Mouse (Mus musculus) intestine, postnatal 0 days (tissue): ENCODE measurements around the gene Adgrl2. TPM values are rescaled to one million over a fixed set of nuclear protein-coding genes. Genes with fewer than 3 reads are reported as not detected.

Source experiments
- ATAC-seq: fragments of 200-750 bp; cut with Nextera tagmentation; 2 replicates; pipeline ENCODE4 v1.8.0; 2017; ENCODE audit warnings: mild to moderate bottlenecking, moderate TSS enrichment, moderate library complexity
- H3K27ac ChIP-seq: fragments of 300-500 bp; sonication (generic); 2 replicates; pipeline ENCODE4 v1.5.1; 2014; ENCODE audit warnings: mild to moderate bottlenecking, low read depth, low read length, moderate library complexity
- H3K27me3 ChIP-seq: fragments of 300-500 bp; sonication (generic); replicated peaks from 2 replicates; pipeline ENCODE4 v1.6.1; 2014; ENCODE audit warnings: low read length, mixed read lengths; ENCODE audit not compliant: control insufficient read depth, insufficient read depth
- H3K36me3 ChIP-seq: fragments of 300-500 bp; sonication (generic); 2 replicates; pipeline ENCODE4 v1.6.1; 2014; ENCODE audit warnings: mild to moderate bottlenecking, moderate library complexity; ENCODE audit not compliant: control insufficient read depth, insufficient read depth
- H3K4me1 ChIP-seq: fragments of 300-500 bp; sonication (generic); replicated peaks from 2 replicates; pipeline ENCODE4 v1.6.1; 2014; ENCODE audit warnings: antibody characterized with exemption, low read length, mixed read lengths; ENCODE audit not compliant: control insufficient read depth, insufficient read depth
- H3K4me2 ChIP-seq: fragments of 300-500 bp; sonication (generic); replicated peaks from 2 replicates; pipeline ENCODE4 v1.6.1; 2014; ENCODE audit warnings: low read depth, mild to moderate bottlenecking, moderate library complexity
- H3K4me3 ChIP-seq: fragments of 300-500 bp; sonication (generic); 2 replicates; pipeline ENCODE4 v1.5.1; 2014; ENCODE audit warnings: low read depth, low read length
- H3K9ac ChIP-seq: fragments of 300-500 bp; sonication (generic); 2 replicates; pipeline ENCODE4 v1.6.1; 2014; ENCODE audit warnings: mild to moderate bottlenecking, low read depth, low read length
- H3K9me3 ChIP-seq: fragments of 300-500 bp; sonication (generic); 2 replicates; pipeline ENCODE4 v1.6.1; 2016; ENCODE audit warnings: mixed run types; ENCODE audit not compliant: control insufficient read depth
- CTCF ChIP-seq: sonication (generic); IDR thresholded peaks from 2 replicates; pipeline ENCODE4 v1.5.1; 2016; ENCODE audit warnings: low read depth, mild to moderate bottlenecking, control low read depth, antibody characterized with exemption, moderate library complexity
- WGBS: fragments of 180-500 bp; shearing (Covaris S2); extraction: QIAGEN DNeasy Blood & Tissue Kit; methylation state at CpG from one replicate; pipeline ENCODE4 v1.1.7; 2014; 5-methylcytosine and 5-hydroxymethylcytosine counted together
- polyA plus RNA-seq: library from polyadenylated mRNA; unstranded; fragments of >200 nt; fragmentation: Nextera tagmentation; extraction: Ambion mirVana; gene quantifications from 2 replicates; pipeline ENCODE4 v1.2.1, GENCODE M21; 2015

Gene Adgrl2
- polyA plus RNA-seq, 1 experiment from 2014 or later = 20.4 TPM

DNA sequence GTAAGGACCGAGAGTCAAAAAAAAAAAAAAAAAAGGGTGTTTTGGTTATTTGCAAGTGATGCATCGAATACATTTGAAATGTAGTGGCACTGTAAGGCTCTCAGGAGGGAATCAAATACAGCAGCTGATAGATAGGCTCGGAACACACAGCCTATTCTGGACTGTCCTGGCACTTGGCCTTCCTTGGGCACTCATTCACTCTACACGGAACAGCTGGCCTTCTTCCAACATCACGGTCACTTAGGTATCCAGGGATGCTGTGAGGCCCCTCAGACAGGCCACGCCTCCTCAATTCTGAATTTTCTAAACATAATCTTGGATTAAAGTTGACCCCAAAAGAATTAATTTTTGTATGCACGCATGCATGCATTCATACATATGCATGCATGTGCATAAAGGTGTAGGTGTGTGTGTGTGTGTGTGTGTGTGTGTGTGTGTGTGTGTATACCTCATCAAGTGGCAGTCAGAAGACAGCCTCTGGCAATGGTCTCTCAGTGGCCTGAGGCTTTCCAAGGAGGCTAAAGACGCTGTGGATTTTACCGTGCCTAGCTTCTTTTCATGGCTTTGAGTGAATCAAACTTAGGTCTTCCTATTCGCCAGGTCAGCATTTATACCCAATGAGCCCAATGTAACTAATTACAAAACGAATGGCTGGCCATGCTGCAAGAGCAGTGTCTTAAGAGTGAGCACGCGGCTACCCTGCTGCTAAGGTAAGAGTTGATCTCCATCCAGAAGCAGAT lies 152.1 kb downstream of the Adgrl2 start:
- Histone ChIP-seq H3K4me3 (no peak overlapping the region), H3K4me1 (no peaks in the 10 kb centered on the region), H3K4me2 (no peak overlapping the region), H3K9ac (no peak overlapping the region), H3K9me3 (no peaks in the 10 kb centered on the region), H3K27me3 (no peaks in the 10 kb centered on the region), H3K27ac (no peak overlapping the region), H3K36me3 (peaks cover 47% of the 10 kb centered on the region)
- 88% methylated on average over 13 of the region's 13 CpGs for WGBS
- no peak for TF ChIP-seq CTCF
- ATAC-seq = no peak

DNA sequence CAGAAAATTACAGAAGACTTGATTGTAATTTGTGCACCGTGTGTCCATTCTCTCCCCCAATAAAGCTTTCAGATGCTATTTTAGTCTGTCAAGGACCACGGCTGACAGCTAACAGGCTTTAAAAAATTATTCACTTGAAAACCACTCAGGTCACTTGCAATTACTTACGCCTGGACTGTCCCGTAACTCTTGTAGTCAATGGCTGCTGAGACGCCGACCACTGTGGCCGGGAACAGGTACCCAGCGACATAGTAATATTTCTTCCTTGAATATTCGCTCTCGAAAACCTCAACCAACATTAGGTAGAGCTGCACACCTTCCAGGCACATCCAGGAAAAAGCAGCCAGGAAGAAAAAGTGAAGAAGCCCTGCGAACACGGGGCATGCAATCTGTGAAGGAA lies 155.2 kb downstream of the Adgrl2 start:
- Histone ChIP-seq H3K4me2 (no peak overlapping the region), H3K9ac (no peak overlapping the region), H3K4me3 (no peak overlapping the region), H3K36me3 (peaks cover 55% of the 10 kb centered on the region), H3K27ac (no peak overlapping the region), H3K4me1 (no peaks in the 10 kb centered on the region), H3K9me3 (no peaks in the 10 kb centered on the region), H3K27me3 (no peaks in the 10 kb centered on the region)
- no peak for ATAC-seq
- WGBS = 93% methylated on average over 12 of the region's 12 CpGs
- no peak for TF ChIP-seq CTCF

DNA sequence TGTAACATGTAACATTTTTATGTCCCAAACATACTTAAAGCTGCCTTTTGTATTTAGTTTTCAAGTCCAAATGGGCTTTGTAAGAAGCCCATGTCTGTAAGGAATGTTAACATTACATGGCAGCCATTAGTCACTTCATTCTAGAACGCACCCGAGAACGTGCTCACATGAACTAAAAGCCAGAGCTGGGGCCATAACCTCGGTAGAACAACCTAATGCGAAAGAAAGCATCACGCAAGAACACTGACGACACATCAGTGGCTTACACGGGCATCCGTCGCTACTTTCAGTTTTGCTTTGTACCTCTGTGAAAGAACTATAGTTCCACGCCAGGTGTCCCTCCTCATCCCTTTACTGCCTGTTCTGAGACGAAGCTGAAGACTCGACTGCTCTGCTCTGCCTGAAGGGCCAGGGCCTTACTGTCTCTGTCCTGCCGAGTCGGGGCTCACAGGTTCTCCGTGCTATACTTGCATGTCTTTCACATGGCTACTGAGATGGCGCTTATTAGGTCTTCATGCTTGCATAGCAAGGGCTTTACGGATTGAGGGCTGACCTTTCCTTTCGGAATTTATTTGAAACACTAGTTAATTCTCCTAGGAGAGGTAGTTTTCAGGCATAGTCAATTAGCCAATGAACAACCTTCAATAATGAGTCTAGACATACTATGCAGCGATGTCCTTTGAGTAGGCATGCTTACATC lies 157.1 kb downstream of the Adgrl2 start:
- ATAC-seq = no peak
- H3K27me3 ChIP-seq = no peaks in the 10 kb centered on the region
- TF ChIP-seq CTCF = no peak
- no peak overlapping the region for H3K9ac ChIP-seq
- H3K4me3 ChIP-seq = no peak overlapping the region
- H3K4me2 ChIP-seq = no peak overlapping the region
- WGBS = 91% methylated on average over 20 of the region's 20 CpGs
- H3K36me3 ChIP-seq = peaks cover 52% of the 10 kb centered on the region
- no peaks in the 10 kb centered on the region for H3K9me3 ChIP-seq
- no peaks in the 10 kb centered on the region for H3K4me1 ChIP-seq
- H3K27ac ChIP-seq = no peak overlapping the region

DNA sequence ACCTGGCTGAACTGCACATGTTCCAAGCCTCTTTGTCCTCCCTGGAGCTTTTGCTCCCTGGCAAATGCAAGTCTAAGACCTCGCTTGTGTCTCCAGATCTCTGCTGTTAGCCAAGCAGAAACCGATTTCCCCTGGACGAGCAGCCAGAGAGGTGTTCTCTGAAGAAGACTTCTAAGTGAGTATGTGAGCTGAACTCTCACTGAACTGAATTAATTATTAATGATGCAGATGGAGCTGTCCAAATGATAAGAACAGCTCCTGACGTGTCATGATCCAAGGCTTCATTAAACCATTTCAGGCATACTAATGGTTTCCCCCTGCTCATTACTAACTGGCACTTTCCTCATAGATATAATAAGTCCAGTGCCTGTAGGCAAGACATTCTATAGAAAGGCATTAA lies 158.4 kb downstream of the Adgrl2 start:
- no peak overlapping the region for H3K4me3 ChIP-seq
- peaks cover 41% of the 10 kb centered on the region for H3K36me3 ChIP-seq
- no peak for TF ChIP-seq CTCF
- WGBS = 79% methylated on average over 4 of the region's 4 CpGs
- no peaks in the 10 kb centered on the region for H3K9me3 ChIP-seq
- no peak overlapping the region for H3K4me2 ChIP-seq
- H3K9ac ChIP-seq = no peak overlapping the region
- no peaks in the 10 kb centered on the region for H3K4me1 ChIP-seq
- no peaks in the 10 kb centered on the region for H3K27me3 ChIP-seq
- H3K27ac ChIP-seq = no peak overlapping the region
- no peak for ATAC-seq

DNA sequence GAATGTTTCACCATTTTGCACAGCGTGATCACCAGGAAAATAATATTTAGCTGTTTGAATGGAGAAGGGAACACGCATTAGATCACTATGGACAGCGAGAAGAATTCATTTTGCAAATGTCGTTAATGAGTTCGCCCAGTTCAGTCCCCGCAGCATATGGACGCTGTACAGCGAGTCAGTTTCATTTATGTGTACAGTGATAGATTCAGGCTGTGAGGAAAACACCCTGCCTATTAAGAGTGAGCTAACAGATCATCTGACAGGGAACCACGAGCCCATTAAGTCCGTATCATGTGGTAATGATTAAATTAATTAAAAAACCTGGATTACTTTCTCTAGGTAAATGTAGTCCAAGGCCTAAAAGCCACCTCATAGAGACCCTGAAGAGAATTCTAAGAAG lies 161.8 kb downstream of the Adgrl2 start:
- TF ChIP-seq CTCF = no peak
- no peak for ATAC-seq
- Histone ChIP-seq H3K27ac (no peak overlapping the region), H3K27me3 (no peaks in the 10 kb centered on the region), H3K9ac (no peak overlapping the region), H3K4me2 (no peak overlapping the region), H3K9me3 (no peaks in the 10 kb centered on the region), H3K4me3 (no peak overlapping the region), H3K4me1 (no peaks in the 10 kb centered on the region), H3K36me3 (peaks cover 41% of the 10 kb centered on the region)
- WGBS = 87% methylated on average over 10 of the region's 10 CpGs

DNA sequence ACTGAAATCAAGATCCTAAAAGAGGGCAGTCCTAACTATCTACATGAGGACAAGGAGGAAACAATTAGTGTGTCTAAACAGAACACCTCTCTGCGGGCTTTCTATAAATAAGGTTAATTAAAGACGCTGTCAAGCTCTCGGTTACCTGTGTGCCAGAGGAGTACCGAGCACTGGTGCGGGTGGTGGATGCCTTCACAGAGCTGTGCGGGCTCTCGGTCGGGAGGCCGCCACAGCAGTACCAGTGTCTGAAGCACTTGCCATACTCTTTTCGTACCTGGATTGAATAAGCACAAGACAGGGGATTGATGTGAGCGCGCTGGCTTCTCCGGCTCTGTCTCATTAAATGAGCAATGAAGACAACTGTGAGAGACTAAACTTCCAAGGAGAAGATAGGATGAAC lies 166.8 kb downstream of the Adgrl2 start:
- ATAC-seq = no peak
- no peaks in the 10 kb centered on the region for H3K4me1 ChIP-seq
- no peaks in the 10 kb centered on the region for H3K27me3 ChIP-seq
- WGBS = 96% methylated on average over 13 of the region's 13 CpGs
- no peak overlapping the region for H3K4me2 ChIP-seq
- no peaks in the 10 kb centered on the region for H3K9me3 ChIP-seq
- TF ChIP-seq CTCF = no peak
- no peak overlapping the region for H3K27ac ChIP-seq
- H3K9ac ChIP-seq = no peak overlapping the region
- peaks cover 61% of the 10 kb centered on the region for H3K36me3 ChIP-seq
- H3K4me3 ChIP-seq = no peak overlapping the region
